Mouse (Mus musculus) bone marrow, adult 2 months (tissue): ENCODE measurements around the gene Ncoa4. TPM values are rescaled to one million over a fixed set of nuclear protein-coding genes. Genes with fewer than 3 reads are reported as not detected.
A peak's percentile ranks its signal among the peaks of the same experiment; 100 is the strongest.

Experiments
- H3K27ac ChIP-seq: fragments of 200-500 bp; 2 replicates; pipeline ENCODE4 v1.5.1; 2012; ENCODE audit warnings: low read depth, mild to moderate bottlenecking, control low read depth, inconsistent platforms, low read length; ENCODE audit not compliant: control insufficient read depth, poor library complexity, insufficient read depth
- H3K4me1 ChIP-seq: fragments of 200-500 bp; 2 replicates; pipeline ENCODE4 v1.6.1; 2011; ENCODE audit warnings: low read length; ENCODE audit not compliant: control insufficient read depth, insufficient read depth
- H3K4me3 ChIP-seq: fragments of 200-500 bp; replicated peaks from 2 replicates; pipeline ENCODE3; 2011; ENCODE audit warnings: mild to moderate bottlenecking, low read depth, low read length, control low read depth; ENCODE audit not compliant: control insufficient read depth
- CTCF ChIP-seq: fragments of 200-500 bp; IDR thresholded peaks from 2 replicates; pipeline ENCODE4 v1.5.1; 2011; ENCODE audit warnings: low read length, control low read depth; ENCODE audit not compliant: control insufficient read depth, insufficient read depth
- POLR2A ChIP-seq: fragments of 200-500 bp; IDR thresholded peaks from 2 replicates; pipeline ENCODE4 v1.6.1; 2011; ENCODE audit warnings: low read depth, mild to moderate bottlenecking, control low read depth, low read length, borderline replicate concordance; ENCODE audit not compliant: control insufficient read depth
- WGBS: fragments of 180-500 bp; shearing (Covaris S2); methylation state at CpG from one replicate; pipeline ENCODE4 v1.1.7; 2018; 5-methylcytosine and 5-hydroxymethylcytosine counted together
- polyA plus RNA-seq: library from polyadenylated mRNA; stranded (reverse); fragments of >200 nt; gene quantifications from 2 replicates; pipeline ENCODE4 v1.2.4, GENCODE M21; 2011; ENCODE audit warnings: low replicate concordance; ENCODE audit not compliant: missing spikeins, insufficient read depth, insufficient read length

The Ncoa4 gene
- polyA plus RNA-seq, 1 experiment, result 110 TPM

DNA sequence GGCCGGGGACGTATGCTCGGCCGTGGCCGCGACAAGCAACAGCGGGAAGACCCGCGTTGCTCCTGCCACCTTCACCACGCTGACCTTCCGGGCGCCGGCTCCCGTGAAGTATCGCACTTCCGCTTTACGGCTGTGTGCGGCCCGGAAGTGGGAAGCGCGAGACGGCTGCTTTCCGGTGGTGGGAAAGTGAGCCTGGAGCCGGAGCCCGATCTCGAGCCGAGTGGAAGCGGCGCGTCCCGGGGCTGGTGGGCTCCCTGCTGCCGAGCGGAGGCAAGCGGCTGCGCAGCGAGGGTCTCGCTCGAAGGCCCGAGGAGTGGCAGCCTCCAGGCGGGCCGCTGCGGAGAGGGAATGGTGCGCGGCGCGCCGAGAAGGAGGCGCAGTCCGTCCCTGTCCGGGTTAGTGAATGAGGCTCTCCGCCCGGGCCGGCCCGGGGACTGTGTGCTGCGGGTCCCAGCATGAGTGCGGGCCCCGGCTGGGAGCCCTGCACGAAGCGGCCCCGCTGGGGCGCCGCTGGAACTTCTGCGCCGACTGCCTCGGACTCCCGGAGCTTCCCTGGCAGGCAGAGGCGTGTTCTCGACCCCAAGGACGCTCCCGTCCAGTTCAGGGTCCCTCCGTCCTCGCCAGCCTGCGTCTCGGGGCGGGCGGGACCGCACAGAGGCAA is 42.3 kb downstream of the Ncoa4 start, which contains the start of the genes Timm23 and Parg:
TSS of gene Timm23 (minus strand) at position 108 of the 661 bp plus-strand sequence.
TSS of gene Parg (plus strand) at position 159 of the 661 bp plus-strand sequence.
- WGBS, result under 1% methylated on average over 77 of the region's 77 CpGs
- Histone ChIP-seq H3K4me3 (peak within 1 kb of the TSS; percentile 92), H3K4me1 (peaks cover 1% of the 10 kb centered on the region; the same call in 1 of the 2 replicates), H3K27ac (peak within 1 kb of the TSS; percentile 89)
- peak; percentile 67; the same call in 1 of the 2 replicates for TF ChIP-seq POLR2A
- no peak for TF ChIP-seq CTCF

GRCm38 (mm10) chr14:32226601-32227000 is 66.9 kb downstream of the Ncoa4 start:
- Histone ChIP-seq H3K4me3 (no peak overlapping the region), H3K4me1 (no peaks in the 10 kb centered on the region), H3K27ac (no peak overlapping the region)
- TF ChIP-seq CTCF, result no peak
- TF ChIP-seq POLR2A, result no peak

DNA sequence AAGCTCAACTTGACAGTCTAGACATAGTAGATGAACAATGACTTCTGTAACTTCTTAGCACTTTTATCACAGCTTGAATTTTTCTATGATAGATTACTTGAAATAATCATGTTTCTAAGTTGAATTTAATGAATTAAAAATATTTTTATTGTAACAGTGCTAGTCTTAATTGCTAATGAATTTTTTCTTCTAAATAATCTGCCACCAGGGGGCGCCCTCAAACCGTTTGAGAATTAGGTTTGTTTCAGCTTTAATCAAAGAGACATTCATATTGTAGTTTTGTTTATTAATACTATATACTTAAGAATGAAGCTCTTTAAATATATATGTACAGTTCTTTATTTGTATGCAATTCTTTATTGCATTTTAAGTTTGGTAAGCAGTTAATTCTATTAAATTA is 69.3 kb downstream of the Ncoa4 start:
- under 1% methylated on average over 2 of the region's 2 CpGs for WGBS
- no peak overlapping the region for H3K27ac ChIP-seq
- TF ChIP-seq POLR2A (no peak), CTCF (no peak)
- H3K4me1 ChIP-seq, result no peaks in the 10 kb centered on the region
- H3K4me3 ChIP-seq, result no peak overlapping the region

Other genes with a start within 250 kb of the Ncoa4 start
- gene Galnt15, start 130.9 kb upstream of the Ncoa4 start, polyA plus RNA-seq, result 1.8 and 3.5 TPM in 2 replicates
- 6.5 and 10.5 TPM in 2 replicates for gene Oxnad1, start 74.5 kb upstream of the Ncoa4 start, polyA plus RNA-seq
- gene Dph3, start 74.1 kb upstream of the Ncoa4 start, polyA plus RNA-seq, result 15.2 and 54.2 TPM in 2 replicates
- not detected in 2 replicates for gene Msmb, start 17.8 kb upstream of the Ncoa4 start, polyA plus RNA-seq
- 13.1 and 14.7 TPM in 2 replicates for gene Timm23, start 42.0 kb downstream of the Ncoa4 start, polyA plus RNA-seq
- 16.8 and 20.8 TPM in 2 replicates for gene Parg, start 42.1 kb downstream of the Ncoa4 start, polyA plus RNA-seq
- 0.34 and 3.9 TPM in 2 replicates for gene Ogdhl, start 162.2 kb downstream of the Ncoa4 start, polyA plus RNA-seq
- not detected in 2 replicates for gene 1700024G13Rik, start 228.5 kb downstream of the Ncoa4 start, polyA plus RNA-seq